Comparison of ENCODE assay signal across 16 mouse cellular contexts in the genomic region with DNA sequence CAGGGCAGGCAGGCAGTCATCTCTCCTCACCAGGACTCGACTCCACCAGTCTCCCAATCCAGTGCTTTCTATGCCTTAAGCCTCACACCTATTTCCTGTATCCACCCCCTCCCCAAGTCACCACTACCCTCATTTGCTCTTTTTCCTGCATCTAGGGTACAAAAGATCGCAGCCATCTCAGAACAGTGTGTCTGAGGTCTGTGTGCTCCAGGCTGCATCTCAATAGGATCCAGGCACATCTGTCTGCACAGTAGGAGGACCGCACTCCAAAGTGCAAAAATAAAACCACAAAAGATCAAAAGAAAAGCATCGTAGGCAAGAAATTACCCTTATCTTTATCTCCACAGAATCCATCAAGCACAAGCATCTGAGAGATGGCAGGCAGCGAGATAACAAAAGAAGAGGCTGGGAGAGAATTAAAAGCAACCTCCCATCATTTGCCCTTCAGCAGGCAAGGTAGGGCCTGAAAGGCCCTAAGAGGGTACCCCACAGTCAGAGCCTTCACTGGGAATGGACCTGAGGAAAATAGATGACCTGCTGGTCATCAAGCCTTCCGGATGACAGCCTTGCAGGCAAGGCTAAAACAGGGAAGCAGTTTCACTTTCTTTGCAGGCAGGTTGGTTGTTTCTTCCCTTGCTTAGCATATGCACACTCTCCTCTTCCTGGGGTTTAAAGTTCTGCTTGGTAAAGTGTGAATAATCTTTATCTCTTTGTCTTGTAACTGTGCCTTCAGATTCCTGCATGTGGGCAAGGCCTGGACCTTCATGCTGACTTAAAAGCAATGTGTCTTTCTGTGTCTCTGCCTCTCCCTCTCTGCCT.
DNase-seq lines count a peak whose midpoint lies in the region; ATAC-seq lines count a peak whose summit lies in the region.
"Had no signal": no experiment of that assay in that cellular context is flagged by ENCODE, and none has a peak within 500 bp of the region (broad histone marks: within the 10 kb centered on the region; RNA-seq: fewer than 3 reads in every experiment).

No protein-coding gene starts in this region.

- no peak overlapping the region for H3K4me3 ChIP-seq in midbrain, embryonic 10.5 days
- no peak overlapping the region for H3K4me3 ChIP-seq in midbrain, embryonic 11.5 days (ENCODE audit: low read depth, low read length)
- no peak overlapping the region for H3K4me3 ChIP-seq in forebrain, embryonic 11.5 days (ENCODE audit: low read depth, low read length)
- no peak overlapping the region for H3K4me3 ChIP-seq in hindbrain, embryonic 14.5 days (replicated peaks; ENCODE audit: low read length)
- H3K4me3 ChIP-seq in neural tube, embryonic 14.5 days (ENCODE audit: low read depth, low read length), result no peak overlapping the region
- H3K4me3 ChIP-seq: intestine, embryonic 15.5 days had no signal

- DNase-seq in midbrain, embryonic 10.5 days (ENCODE audit: low spot score), result peak; percentile 12
- no peak for DNase-seq in midbrain, embryonic 11.5 days (ENCODE audit: low spot score, missing footprints)
- no peak for DNase-seq in forebrain, embryonic 11.5 days (ENCODE audit: low spot score)
- DNase-seq in hindbrain, embryonic 14.5 days (ENCODE audit: low spot score), result no peak
- DNase-seq in gastrocnemius, postnatal 25 days, result no peak
- DNase-seq in layer of hippocampus, postnatal 25 days (ENCODE audit: extremely low spot score in 1 of 2, low spot score in 1 of 2), result no peak
- DNase-seq: cerebellum, adult 11 months; heart, postnatal 10 days; liver; lung, adult 2 months; thymus, postnatal 36 days had no signal

- peaks cover 18% of the 10 kb centered on the region for H3K4me1 ChIP-seq in midbrain, embryonic 10.5 days
- peaks cover 5% of the 10 kb centered on the region for H3K4me1 ChIP-seq in midbrain, embryonic 11.5 days (ENCODE audit: control insufficient read depth, insufficient read depth, low read length)
- no peaks in the 10 kb centered on the region for H3K4me1 ChIP-seq in forebrain, embryonic 11.5 days (replicated peaks; ENCODE audit: control insufficient read depth, insufficient read depth, low read length)
- peaks cover 16% of the 10 kb centered on the region for H3K4me1 ChIP-seq in hindbrain, embryonic 14.5 days (replicated peaks; ENCODE audit: control insufficient read depth, insufficient read depth, low read length)
- H3K4me1 ChIP-seq in neural tube, embryonic 14.5 days (ENCODE audit: control insufficient read depth, insufficient read depth, low read length), result 0 out of 2 replicates have a peak, but pooled peaks cover 11% of the 10 kb centered on the region
- H3K4me1 ChIP-seq: intestine, embryonic 15.5 days had no signal

- H3K27ac ChIP-seq in midbrain, embryonic 10.5 days (replicated peaks), result peak overlapping the region; percentile 18; the same call in 1 of the 2 replicates
- no peak overlapping the region for H3K27ac ChIP-seq in midbrain, embryonic 11.5 days (ENCODE audit: low read depth, low read length)
- no peak overlapping the region for H3K27ac ChIP-seq in forebrain, embryonic 11.5 days (ENCODE audit: low read depth, low read length)
- peak overlapping the region; percentile 69 for H3K27ac ChIP-seq in hindbrain, embryonic 14.5 days
- peak overlapping the region; percentile 10; the same call in 1 of the 2 replicates for H3K27ac ChIP-seq in neural tube, embryonic 14.5 days (ENCODE audit: low read depth, low read length)
- H3K27ac ChIP-seq: intestine, embryonic 15.5 days; kidney, postnatal 0 days; stomach, postnatal 0 days had no signal

- no peaks in the 10 kb centered on the region for H3K9me3 ChIP-seq in midbrain, embryonic 10.5 days (replicated peaks)
- no peaks in the 10 kb centered on the region for H3K9me3 ChIP-seq in midbrain, embryonic 11.5 days (ENCODE audit: control insufficient read depth, low read length)
- no peaks in the 10 kb centered on the region for H3K9me3 ChIP-seq in forebrain, embryonic 11.5 days (ENCODE audit: control insufficient read depth, low read length)
- no peaks in the 10 kb centered on the region for H3K9me3 ChIP-seq in hindbrain, embryonic 14.5 days (ENCODE audit: control insufficient read depth, low read length)
- H3K9me3 ChIP-seq in neural tube, embryonic 14.5 days (ENCODE audit: control insufficient read depth, low read length), result no peaks in the 10 kb centered on the region
- H3K9me3 ChIP-seq: intestine, embryonic 15.5 days had no signal

- 50% methylated on average over 6 of the region's 6 CpGs for WGBS in midbrain, embryonic 10.5 days
- 51% methylated on average over 6 of the region's 6 CpGs for WGBS in midbrain, embryonic 11.5 days
- WGBS in forebrain, embryonic 11.5 days, result 49% methylated on average over 6 of the region's 6 CpGs
- 35% methylated on average over 6 of the region's 6 CpGs for WGBS in hindbrain, embryonic 14.5 days
- 37% methylated on average over 6 of the region's 6 CpGs for WGBS in neural tube, embryonic 14.5 days

- no peak overlapping the region for H3K4me2 ChIP-seq in midbrain, embryonic 11.5 days
- no peak overlapping the region for H3K4me2 ChIP-seq in forebrain, embryonic 11.5 days (ENCODE audit: low read depth, low read length, severe bottlenecking)
- H3K4me2 ChIP-seq in hindbrain, embryonic 14.5 days (replicated peaks), result no peak overlapping the region
- no peak overlapping the region for H3K4me2 ChIP-seq in neural tube, embryonic 14.5 days (ENCODE audit: low read depth, low read length)
- H3K4me2 ChIP-seq: intestine, embryonic 15.5 days had no signal

- H3K9ac ChIP-seq in midbrain, embryonic 11.5 days (ENCODE audit: low read length), result no peak overlapping the region
- H3K9ac ChIP-seq in forebrain, embryonic 11.5 days (ENCODE audit: low read length), result peak overlapping the region; percentile 12; the same call in 1 of the 2 replicates
- peak overlapping the region; percentile 39 for H3K9ac ChIP-seq in hindbrain, embryonic 14.5 days
- no peak overlapping the region for H3K9ac ChIP-seq in neural tube, embryonic 14.5 days (replicated peaks; ENCODE audit: low read depth, low read length)
- H3K9ac ChIP-seq: intestine, embryonic 15.5 days had no signal

- no peaks in the 10 kb centered on the region for H3K27me3 ChIP-seq in midbrain, embryonic 10.5 days (ENCODE audit: low read depth, poor library complexity, severe bottlenecking)
- no peaks in the 10 kb centered on the region for H3K27me3 ChIP-seq in midbrain, embryonic 11.5 days (ENCODE audit: control insufficient read depth, insufficient read depth, low read length)
- no peaks in the 10 kb centered on the region for H3K27me3 ChIP-seq in forebrain, embryonic 11.5 days (ENCODE audit: control insufficient read depth, insufficient read depth, low read length)
- no peaks in the 10 kb centered on the region for H3K27me3 ChIP-seq in hindbrain, embryonic 14.5 days (ENCODE audit: control insufficient read depth, insufficient read depth, low read length)
- H3K27me3 ChIP-seq in neural tube, embryonic 14.5 days (ENCODE audit: control insufficient read depth, insufficient read depth, low read length), result no peaks in the 10 kb centered on the region
- H3K27me3 ChIP-seq: intestine, embryonic 15.5 days had no signal

- no peak for ATAC-seq in midbrain, embryonic 11.5 days (ENCODE audit: low FRiP score)
- ATAC-seq in forebrain, embryonic 11.5 days (replicated peaks; ENCODE audit: low FRiP score), result no peak; the same call in 1 of the 2 replicates
- no peak for ATAC-seq in hindbrain, embryonic 14.5 days (ENCODE audit: low FRiP score)
- ATAC-seq in neural tube, embryonic 14.5 days (ENCODE audit: low read depth), result peak; percentile 44; the same call in 1 of the 2 replicates
- ATAC-seq in megakaryocyte-erythroid progenitor cell, adult 5-6 weeks (replicated peaks; ENCODE audit: low FRiP score, low TSS enrichment, poor library complexity, severe bottlenecking), result no peak
- ATAC-seq: intestine, embryonic 15.5 days had no signal

- no peaks in the 10 kb centered on the region for H3K36me3 ChIP-seq in midbrain, embryonic 10.5 days
- H3K36me3 ChIP-seq in midbrain, embryonic 11.5 days (ENCODE audit: control insufficient read depth, insufficient read depth, low read length), result no peaks in the 10 kb centered on the region
- no peaks in the 10 kb centered on the region for H3K36me3 ChIP-seq in forebrain, embryonic 11.5 days (ENCODE audit: control insufficient read depth, insufficient read depth, low read length)
- no peaks in the 10 kb centered on the region for H3K36me3 ChIP-seq in hindbrain, embryonic 14.5 days (replicated peaks; ENCODE audit: control insufficient read depth, insufficient read depth)
- no peaks in the 10 kb centered on the region for H3K36me3 ChIP-seq in neural tube, embryonic 14.5 days (ENCODE audit: control insufficient read depth, insufficient read depth, low read length)
- H3K36me3 ChIP-seq: intestine, embryonic 15.5 days had no signal

Comparison
In these comparisons a context has a peak if more than half of its experiments do, and no peak if none do; other contexts are left out.
1. H3K27ac ChIP-seq: peak in midbrain, embryonic 10.5 days (single experiment), hindbrain, embryonic 14.5 days (single experiment) and neural tube, embryonic 14.5 days (single experiment); none in midbrain, embryonic 11.5 days (single experiment) and forebrain, embryonic 11.5 days (single experiment).
2. H3K9ac ChIP-seq: peak in forebrain, embryonic 11.5 days (single experiment) and hindbrain, embryonic 14.5 days (single experiment); none in midbrain, embryonic 11.5 days (single experiment) and neural tube, embryonic 14.5 days (single experiment).